ENCODE assay signal across 19 mouse cellular contexts in the genomic region with DNA sequence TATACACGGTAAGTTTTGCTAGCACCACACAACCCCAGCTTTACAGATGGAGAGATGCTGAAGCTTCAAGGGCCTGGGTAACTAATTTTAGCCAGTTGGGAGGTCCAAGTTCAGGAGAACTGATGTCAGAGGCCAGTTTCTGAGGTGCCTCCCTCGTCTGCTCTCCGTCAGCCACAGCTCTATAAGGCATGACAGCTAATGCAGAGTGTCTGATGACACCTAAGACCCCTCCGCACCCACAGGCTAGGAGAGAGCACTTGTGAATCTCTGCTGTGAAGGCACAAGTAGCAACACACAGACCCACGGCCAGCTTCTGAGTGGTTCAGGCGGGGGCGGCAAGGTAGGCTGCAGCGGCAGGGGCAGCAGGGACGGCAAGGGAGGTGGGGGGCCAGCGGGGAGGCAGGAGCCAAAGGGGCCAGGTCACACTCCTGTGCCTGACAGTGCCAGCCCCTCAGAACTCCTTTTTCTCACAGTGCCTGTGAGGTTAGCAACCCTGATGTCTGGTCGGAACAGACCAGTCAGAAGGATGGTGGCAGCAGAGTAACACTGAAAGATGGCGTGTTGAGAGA.
A peak's percentile ranks its signal among the peaks of the same experiment; 100 is the strongest.
DNase-seq lines count a peak whose midpoint lies in the region; ATAC-seq and TF ChIP-seq lines count a peak whose summit lies in the region.
"Had no signal": no experiment of that assay in that cellular context is flagged by ENCODE, and none has a peak within 500 bp of the region (broad histone marks: within the 10 kb centered on the region; RNA-seq: fewer than 3 reads in every experiment).

No protein-coding gene starts in this region.

- peak overlapping the region; percentile 56 for H3K4me2 ChIP-seq in heart, embryonic 11.5 days
- no peak overlapping the region for H3K4me2 ChIP-seq in intestine, embryonic 16.5 days (ENCODE audit: low read depth, low read length)
- H3K4me2 ChIP-seq in intestine, embryonic 15.5 days (replicated peaks), result no peak overlapping the region
- no peak overlapping the region for H3K4me2 ChIP-seq in lung, postnatal 0 days (replicated peaks; ENCODE audit: low read depth, low read length)
- no peak overlapping the region for H3K4me2 ChIP-seq in stomach, postnatal 0 days (replicated peaks; ENCODE audit: low read depth)
- H3K4me2 ChIP-seq: forebrain, embryonic 12.5 days; limb, embryonic 15.5 days; midbrain, embryonic 12.5 days; neural tube, embryonic 13.5 days had no signal

- H3K4me1 ChIP-seq in heart, embryonic 11.5 days (ENCODE audit: control insufficient read depth, insufficient read depth, low read length), result peaks cover 31% of the 10 kb centered on the region
- no peaks in the 10 kb centered on the region for H3K4me1 ChIP-seq in intestine, embryonic 16.5 days (ENCODE audit: control insufficient read depth, insufficient read depth, low read length)
- H3K4me1 ChIP-seq in intestine, embryonic 15.5 days (replicated peaks), result no peaks in the 10 kb centered on the region
- no peaks in the 10 kb centered on the region for H3K4me1 ChIP-seq in lung, postnatal 0 days (ENCODE audit: insufficient read depth, low read depth, low read length)
- H3K4me1 ChIP-seq in stomach, postnatal 0 days (replicated peaks; ENCODE audit: control insufficient read depth, insufficient read depth), result no peaks in the 10 kb centered on the region
- H3K4me1 ChIP-seq: forebrain, embryonic 12.5 days; midbrain, embryonic 12.5 days; neural tube, embryonic 13.5 days had no signal

- intact Hi-C loops in left cerebral cortex, postnatal 10 days (cut with DNase I), result no loop called here

- DNase-seq in heart, adult 9 months (ENCODE audit: low spot score in 2 of 2), result no peak
- DNase-seq in lung, postnatal 0 days (ENCODE audit: low spot score), result no peak
- no peak for DNase-seq in lung, postnatal 36 days
- DNase-seq in stomach, postnatal 0 days (ENCODE audit: low spot score), result no peak
- no peak for DNase-seq in left cerebral cortex, postnatal 10 days (ENCODE audit: extremely low spot score in 1 of 2, low spot score in 2 of 2)
- DNase-seq: adrenal gland, postnatal 25 days; B cell, adult 2 months; cerebellum, adult 11 months; cerebellum, postnatal 10 days; gastrocnemius, postnatal 10 days; kidney, adult 9 months; thymus, postnatal 25 days had no signal

- peak; percentile 78 for ATAC-seq in heart, embryonic 11.5 days (replicated peaks; ENCODE audit: insufficient number of reproducible peaks, low FRiP score, low TSS enrichment)
- no peak for ATAC-seq in intestine, embryonic 16.5 days
- no peak for ATAC-seq in intestine, embryonic 15.5 days
- 0 out of 2 replicates have a peak, but pooled peaks have one; percentile 17 for ATAC-seq in lung, postnatal 0 days
- no peak for ATAC-seq in stomach, postnatal 0 days (ENCODE audit: low FRiP score, low TSS enrichment)

- peak overlapping the region; percentile 94 for H3K27ac ChIP-seq in heart, embryonic 11.5 days (ENCODE audit: low read depth, low read length)
- H3K27ac ChIP-seq in intestine, embryonic 16.5 days (ENCODE audit: low read length), result no peak overlapping the region
- H3K27ac ChIP-seq in intestine, embryonic 15.5 days, result no peak overlapping the region
- H3K27ac ChIP-seq in lung, postnatal 0 days (ENCODE audit: low read length), result no peak overlapping the region
- H3K27ac ChIP-seq in stomach, postnatal 0 days (replicated peaks), result no peak overlapping the region
- H3K27ac ChIP-seq: forebrain, embryonic 12.5 days; limb, embryonic 15.5 days; midbrain, embryonic 12.5 days; neural tube, embryonic 13.5 days had no signal

- no peaks in the 10 kb centered on the region for H3K27me3 ChIP-seq in heart, embryonic 11.5 days (ENCODE audit: control insufficient read depth, insufficient read depth, low read length)
- 0 out of 2 replicates have a peak, but pooled peaks cover 2% of the 10 kb centered on the region for H3K27me3 ChIP-seq in intestine, embryonic 16.5 days (replicated peaks; ENCODE audit: control insufficient read depth, insufficient read depth, low read length)
- H3K27me3 ChIP-seq in intestine, embryonic 15.5 days (replicated peaks), result no peaks in the 10 kb centered on the region
- no peaks in the 10 kb centered on the region for H3K27me3 ChIP-seq in lung, postnatal 0 days (replicated peaks; ENCODE audit: insufficient read depth, low read length)
- H3K27me3 ChIP-seq in stomach, postnatal 0 days (ENCODE audit: control insufficient read depth, insufficient read depth, low read length), result no peaks in the 10 kb centered on the region
- H3K27me3 ChIP-seq: forebrain, embryonic 12.5 days; limb, embryonic 15.5 days; midbrain, embryonic 12.5 days; neural tube, embryonic 13.5 days had no signal

- no peaks in the 10 kb centered on the region; the same call in 1 of the 2 replicates for H3K9me3 ChIP-seq in heart, embryonic 11.5 days (replicated peaks; ENCODE audit: control insufficient read depth, low read length)
- H3K9me3 ChIP-seq in intestine, embryonic 16.5 days (ENCODE audit: control insufficient read depth, low read length), result no peaks in the 10 kb centered on the region
- H3K9me3 ChIP-seq in intestine, embryonic 15.5 days, result no peaks in the 10 kb centered on the region
- H3K9me3 ChIP-seq in lung, postnatal 0 days (ENCODE audit: low read length), result no peaks in the 10 kb centered on the region
- no peaks in the 10 kb centered on the region for H3K9me3 ChIP-seq in stomach, postnatal 0 days (ENCODE audit: control insufficient read depth, low read length)
- H3K9me3 ChIP-seq: forebrain, embryonic 12.5 days; limb, embryonic 15.5 days; midbrain, embryonic 12.5 days; neural tube, embryonic 13.5 days had no signal

- TF ChIP-seq CTCF in lung, postnatal 0 days (IDR thresholded peaks at IDR 0.05), result peak; percentile 25; the same call in 1 of the 2 replicates
- peak; percentile 13; the same call in 1 of the 2 replicates for TF ChIP-seq CTCF in stomach, postnatal 0 days (IDR thresholded peaks at IDR 0.05; ENCODE audit: low read depth)

- no peak for TF ChIP-seq EP300 in lung, postnatal 0 days (IDR thresholded peaks at IDR 0.05)
- TF ChIP-seq EP300 in stomach, postnatal 0 days (optimal IDR thresholded peaks at IDR 0.05), result no peak

- WGBS in heart, embryonic 11.5 days (ENCODE audit: insufficient replicate concordance), result 35% methylated on average over 12 of the region's 12 CpGs
- 76% methylated on average over 12 of the region's 12 CpGs for WGBS in intestine, embryonic 16.5 days
- WGBS in intestine, embryonic 15.5 days, result 68% methylated on average over 12 of the region's 12 CpGs
- 56% methylated on average over 12 of the region's 12 CpGs for WGBS in lung, postnatal 0 days
- 81% methylated on average over 12 of the region's 12 CpGs for WGBS in stomach, postnatal 0 days

- no peaks in the 10 kb centered on the region for H3K36me3 ChIP-seq in heart, embryonic 11.5 days (ENCODE audit: control insufficient read depth, insufficient read depth, low read length)
- H3K36me3 ChIP-seq in intestine, embryonic 16.5 days (ENCODE audit: control insufficient read depth, insufficient read depth, low read length), result no peaks in the 10 kb centered on the region
- H3K36me3 ChIP-seq in intestine, embryonic 15.5 days, result no peaks in the 10 kb centered on the region
- H3K36me3 ChIP-seq in lung, postnatal 0 days (ENCODE audit: insufficient read depth, low read length), result no peaks in the 10 kb centered on the region
- H3K36me3 ChIP-seq in stomach, postnatal 0 days (ENCODE audit: control insufficient read depth, insufficient read depth, low read length), result no peaks in the 10 kb centered on the region
- H3K36me3 ChIP-seq: forebrain, embryonic 12.5 days; limb, embryonic 15.5 days; midbrain, embryonic 12.5 days; neural tube, embryonic 13.5 days had no signal

- H3K4me3 ChIP-seq in heart, embryonic 11.5 days (ENCODE audit: low read depth, low read length), result peak overlapping the region; percentile 14; the same call in 1 of the 2 replicates
- no peak overlapping the region for H3K4me3 ChIP-seq in intestine, embryonic 16.5 days (ENCODE audit: low read length)
- no peak overlapping the region for H3K4me3 ChIP-seq in intestine, embryonic 15.5 days (replicated peaks)
- no peak overlapping the region for H3K4me3 ChIP-seq in lung, postnatal 0 days (ENCODE audit: low read depth, low read length)
- H3K4me3 ChIP-seq in stomach, postnatal 0 days (ENCODE audit: low read depth, low read length), result no peak overlapping the region
- H3K4me3 ChIP-seq: forebrain, embryonic 12.5 days; limb, embryonic 15.5 days; midbrain, embryonic 12.5 days; neural tube, embryonic 13.5 days had no signal

- H3K9ac ChIP-seq in heart, embryonic 11.5 days (ENCODE audit: low read depth, low read length), result peak overlapping the region; percentile 66
- 0 out of 2 replicates have a peak overlapping the region, but pooled peaks have one; percentile 16 for H3K9ac ChIP-seq in intestine, embryonic 16.5 days (ENCODE audit: low read depth, low read length)
- no peak overlapping the region for H3K9ac ChIP-seq in intestine, embryonic 15.5 days
- H3K9ac ChIP-seq in lung, postnatal 0 days (replicated peaks; ENCODE audit: low read depth), result no peak overlapping the region
- H3K9ac ChIP-seq in stomach, postnatal 0 days (ENCODE audit: low read length), result no peak overlapping the region
- H3K9ac ChIP-seq: forebrain, embryonic 12.5 days; limb, embryonic 15.5 days; midbrain, embryonic 12.5 days; neural tube, embryonic 13.5 days had no signal

Comparison
In these comparisons a context has a peak if more than half of its experiments do, and no peak if none do; other contexts are left out.
1. H3K9ac ChIP-seq: peak in heart, embryonic 11.5 days (single experiment) and intestine, embryonic 16.5 days (single experiment); none in intestine, embryonic 15.5 days (single experiment), lung, postnatal 0 days (single experiment) and stomach, postnatal 0 days (single experiment).
2. ATAC-seq: peak in heart, embryonic 11.5 days (single experiment) and lung, postnatal 0 days (single experiment); none in intestine, embryonic 16.5 days (single experiment), intestine, embryonic 15.5 days (single experiment) and stomach, postnatal 0 days (single experiment).